Mouse (Mus musculus): Measurements from ENCODE around the gene Tomm34. TPM values are rescaled to one million over a fixed set of nuclear protein-coding genes. Genes with fewer than 3 reads are reported as not detected.

The Tomm34 gene
- 46.7 and 59.2 TPM in 2 replicates for polyA plus RNA-seq (2012; rRNA removed)

DNA sequence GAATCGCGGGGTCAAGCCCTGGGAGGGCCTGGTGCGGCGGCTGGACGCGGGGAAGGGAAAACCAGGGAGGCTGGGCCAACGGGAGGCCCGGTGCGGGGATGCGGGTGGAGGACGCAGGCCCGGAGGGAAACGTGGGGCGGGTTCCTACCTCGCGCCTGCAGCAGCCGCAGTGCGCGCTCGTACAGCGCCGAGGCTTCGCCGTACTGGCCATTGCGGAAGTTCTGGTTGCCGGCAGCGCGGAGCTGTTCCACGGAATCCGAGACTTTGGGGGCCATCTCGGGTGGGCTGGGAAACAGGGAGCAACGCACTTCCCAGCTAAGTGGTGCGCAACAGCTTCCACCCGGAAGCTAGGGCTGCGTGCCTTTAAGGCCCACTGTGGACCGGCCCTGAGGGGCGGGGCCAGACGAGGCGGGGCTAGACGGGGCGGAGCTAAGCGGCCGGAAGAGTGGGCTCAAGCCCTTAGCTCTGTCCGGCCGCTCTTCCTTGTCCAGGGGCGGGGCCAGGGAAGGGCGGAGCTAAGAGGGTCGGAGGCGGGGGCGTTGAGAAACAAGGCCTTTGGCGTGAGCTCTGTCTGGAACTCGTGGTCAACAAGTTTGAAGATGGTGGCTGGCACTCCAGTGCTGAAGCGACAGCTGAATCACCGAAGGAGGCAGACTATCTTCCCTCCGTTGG, at the start of gene Tomm34:
Tomm34 (minus strand) TSS at position 405 of the 672 bp plus-strand sequence.
- peak; percentile 49 for DNase-seq (ENCODE audit: low read depth)

GRCm38 (mm10) chr2:164119503-164119902, 48.5 kb upstream of the Tomm34 start:
- no peak for DNase-seq (ENCODE audit: low read depth)

DNA sequence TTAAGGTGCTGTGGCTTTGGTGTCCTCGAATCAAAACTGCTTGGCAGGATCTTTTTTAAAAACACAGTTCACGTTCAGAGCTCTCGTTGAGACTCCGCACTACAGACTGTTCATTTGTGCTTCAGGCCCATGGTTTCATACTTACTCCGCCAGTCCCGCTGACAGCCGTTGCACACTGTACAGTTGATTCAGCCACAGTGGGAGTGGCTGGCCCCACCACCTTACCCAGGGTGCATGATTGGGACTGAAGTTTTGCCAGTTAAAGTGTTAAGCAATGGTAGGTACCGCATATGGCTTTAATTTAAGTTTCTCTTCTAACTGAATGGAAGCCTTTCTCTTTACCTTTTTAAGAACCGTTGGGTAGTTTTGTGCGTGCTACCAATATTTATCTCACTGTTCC, 44.6 kb upstream of the Tomm34 start:
- DNase-seq (ENCODE audit: low read depth), result no peak

- DNase-seq (ENCODE audit: low read depth), result no peak
These were observed 43.1 kb upstream of the Tomm34 start for GRCm38 (mm10) chr2:164114051-164114450.

- no peak for DNase-seq (ENCODE audit: low read depth)
These were observed 40.6 kb upstream of the Tomm34 start for GRCm38 (mm10) chr2:164111546-164111945.

- DNase-seq (ENCODE audit: low read depth), result no peak
These were observed 37.5 kb upstream of the Tomm34 start for GRCm38 (mm10) chr2:164108501-164108900.

DNA sequence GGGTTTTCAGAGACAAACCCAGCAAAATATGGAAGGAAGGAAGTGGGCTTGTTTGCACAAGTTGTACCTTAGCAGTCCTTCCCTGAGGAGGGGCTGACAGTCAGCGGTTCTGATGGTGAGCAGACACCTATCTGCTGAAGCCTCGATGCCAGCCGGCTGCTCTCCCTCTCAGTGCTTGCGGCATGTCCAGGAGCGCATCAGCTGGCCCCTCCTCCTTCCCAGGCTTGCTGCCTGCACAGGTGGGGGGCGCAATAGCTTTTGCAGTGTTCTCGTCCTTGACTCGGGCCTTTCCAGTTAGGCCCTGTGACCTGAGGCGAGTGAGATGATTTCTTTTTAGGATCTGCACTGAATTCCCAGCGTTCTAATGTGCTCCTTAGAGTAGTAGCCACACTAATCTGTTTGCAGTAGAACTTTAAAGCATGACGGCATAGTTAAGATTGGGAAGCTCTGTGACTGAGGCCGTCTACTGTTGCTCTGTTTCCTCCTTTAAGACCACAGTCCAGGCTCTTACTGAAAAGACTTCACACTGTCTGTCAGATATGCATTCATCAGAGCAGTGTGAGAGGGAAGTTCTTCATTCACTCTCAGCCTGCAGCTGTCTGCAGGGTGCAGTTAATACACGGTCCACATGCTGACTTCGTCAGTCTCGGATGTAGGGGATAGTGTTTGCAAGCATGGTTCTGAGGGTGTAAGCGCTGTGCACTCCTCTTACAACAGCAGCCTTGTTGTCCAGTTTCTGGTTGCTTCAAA, 36.3 kb upstream of the Tomm34 start:
- DNase-seq (ENCODE audit: low read depth), result no peak

GRCm38 (mm10) chr2:164106287-164107035, 35.5 kb upstream of the Tomm34 start:
- no peak for DNase-seq (ENCODE audit: low read depth)

DNA sequence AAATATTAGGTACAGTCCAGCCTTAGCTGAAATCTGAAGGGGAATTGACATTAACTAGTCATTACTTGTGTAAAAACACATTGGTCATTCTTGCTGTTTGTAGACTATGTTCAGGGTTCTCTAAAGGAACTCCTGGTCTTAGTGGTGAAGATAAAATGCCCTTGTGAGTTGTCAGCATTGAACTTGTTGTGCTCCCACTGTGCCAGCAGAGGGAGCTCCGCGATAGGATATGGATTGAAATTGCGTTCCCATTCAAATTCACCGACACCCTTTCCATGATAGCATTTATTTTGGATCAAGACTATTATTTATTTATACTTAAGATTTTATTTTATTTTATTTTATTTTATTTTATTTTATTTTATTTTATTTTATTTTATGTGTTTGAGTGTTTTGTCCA, 32.5 kb upstream of the Tomm34 start:
- DNase-seq (ENCODE audit: low read depth), result no peak

DNA sequence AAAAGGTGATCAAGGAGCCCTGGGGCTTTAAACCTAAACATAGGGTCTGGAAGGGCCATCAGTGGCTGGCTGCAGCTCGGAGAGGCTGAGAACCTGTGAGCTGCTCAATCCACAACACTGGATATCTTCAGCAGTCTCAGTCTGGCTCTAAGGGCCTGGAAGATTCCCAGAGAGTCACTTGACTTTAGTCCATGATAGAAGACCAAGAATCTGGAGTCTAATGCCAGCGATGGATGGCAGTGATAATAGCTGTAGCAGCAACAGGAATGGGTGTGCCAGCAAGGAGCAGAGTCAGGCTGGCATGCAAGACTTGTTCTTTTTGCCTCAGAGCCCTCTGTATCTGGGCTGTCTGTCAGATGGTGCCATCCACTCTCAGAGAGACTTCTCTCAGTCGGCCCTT, 31.4 kb upstream of the Tomm34 start:
- DNase-seq (ENCODE audit: low read depth), result peak; percentile 47

DNA sequence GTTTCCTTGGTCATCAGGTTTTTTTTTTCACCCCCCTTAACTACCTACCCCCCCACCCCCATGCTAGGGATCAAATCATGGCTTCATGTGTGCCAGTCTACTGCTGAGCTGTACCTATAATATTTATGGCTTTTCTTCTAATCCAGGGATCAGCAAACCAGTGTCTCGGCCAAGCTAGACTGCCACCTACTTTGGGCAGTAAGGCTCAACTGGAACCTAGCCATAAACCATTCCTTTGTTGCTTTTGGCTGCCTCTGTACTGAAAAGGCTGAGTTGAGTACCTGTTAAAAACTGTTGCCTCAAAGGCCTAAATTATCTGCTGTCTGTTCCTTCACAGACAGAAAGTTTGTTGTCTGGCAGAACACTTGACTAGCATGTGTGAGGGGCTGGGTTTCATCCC, 31.0 kb upstream of the Tomm34 start:
- DNase-seq (ENCODE audit: low read depth), result peak; percentile 84

GRCm38 (mm10) chr2:164098603-164099250, 27.8 kb upstream of the Tomm34 start:
- DNase-seq (ENCODE audit: low read depth), result no peak

DNA sequence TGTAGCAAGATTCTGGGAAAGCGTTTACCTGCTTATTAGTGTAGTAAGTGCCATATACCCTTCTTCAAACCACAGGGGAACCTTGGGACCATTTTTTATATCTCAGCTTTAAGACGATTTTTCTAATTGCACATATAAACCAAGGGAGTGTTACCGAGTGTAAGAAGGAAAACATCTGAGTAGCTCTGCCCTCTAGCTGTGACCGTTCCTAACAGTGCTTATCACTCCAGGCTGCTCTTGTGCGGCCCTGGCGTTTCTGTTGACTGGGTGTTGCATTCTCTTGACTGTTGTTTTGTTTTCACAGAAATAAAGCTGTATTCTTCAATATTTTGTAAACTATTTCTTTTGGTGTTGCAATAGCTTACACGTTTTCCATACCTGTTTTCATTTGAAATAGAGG, 23.2 kb upstream of the Tomm34 start:
- DNase-seq (ENCODE audit: low read depth), result no peak

GRCm38 (mm10) chr2:164089508-164089907, 18.5 kb upstream of the Tomm34 start:
- no peak for DNase-seq (ENCODE audit: low read depth)

DNA sequence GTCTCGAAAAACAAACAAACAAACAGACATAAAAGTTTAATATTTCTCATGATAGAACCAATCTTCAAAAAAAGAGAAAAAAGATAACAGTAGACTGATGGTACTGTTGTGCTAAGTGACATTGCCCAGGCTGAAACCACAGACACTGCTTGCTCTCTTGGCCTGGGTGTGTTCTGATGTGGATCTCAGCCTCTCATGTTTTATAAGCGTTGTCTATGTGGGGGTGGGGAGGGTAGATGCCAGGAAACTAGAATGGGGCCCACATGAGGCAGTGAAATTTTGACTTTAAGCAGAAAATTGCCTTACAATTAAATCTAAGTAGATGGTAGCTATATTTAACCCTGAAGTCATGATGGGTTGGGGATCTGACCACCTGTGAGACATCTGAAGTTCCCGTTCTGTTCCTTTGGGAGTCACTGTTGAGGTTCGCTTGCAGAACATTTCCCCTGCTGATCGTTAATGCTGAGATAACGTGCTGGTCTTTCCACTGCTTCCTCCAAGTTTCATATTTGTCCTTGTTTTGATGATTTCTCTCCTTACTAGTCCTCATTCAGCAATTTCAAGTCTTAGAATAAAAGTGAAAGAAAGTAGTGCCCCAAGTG, 16.5 kb upstream of the Tomm34 start:
- no peak for DNase-seq (ENCODE audit: low read depth)

GRCm38 (mm10) chr2:164084342-164084700, 13.4 kb upstream of the Tomm34 start:
- DNase-seq (ENCODE audit: low read depth), result no peak

DNA sequence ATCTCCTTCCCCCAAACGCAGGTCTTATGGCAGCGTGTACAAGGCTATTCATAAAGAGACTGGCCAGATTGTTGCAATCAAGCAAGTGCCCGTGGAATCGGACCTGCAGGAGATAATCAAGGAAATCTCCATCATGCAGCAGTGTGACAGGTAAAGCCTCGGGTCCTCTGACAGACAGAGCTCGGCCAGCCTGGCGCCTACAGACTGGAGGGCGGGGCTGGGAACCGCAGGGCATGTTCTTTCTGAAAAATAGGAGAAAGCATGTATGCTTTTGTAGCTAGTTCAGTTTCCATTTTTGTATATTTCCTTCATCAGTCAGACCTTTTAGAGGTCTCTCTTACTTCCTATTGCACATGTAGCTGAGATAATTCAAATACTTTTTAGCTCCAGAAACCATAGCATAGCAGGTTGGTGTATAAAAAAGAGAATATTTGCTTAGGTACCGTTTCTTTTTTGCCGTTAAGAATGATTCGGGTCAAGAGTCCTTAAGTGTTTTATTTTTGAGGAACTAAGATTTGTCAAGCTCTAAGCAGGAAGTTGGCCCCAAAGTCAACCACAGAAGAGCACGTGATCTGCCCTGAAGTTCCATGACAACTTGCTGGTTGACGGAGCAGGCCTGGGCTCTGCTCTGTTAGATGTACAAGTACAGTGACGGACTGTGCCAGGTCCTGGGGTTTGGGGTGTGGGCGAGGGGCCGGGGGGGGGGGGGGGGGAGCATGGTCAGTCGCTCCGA, 12.8 kb upstream of the Tomm34 start:
- no peak for DNase-seq (ENCODE audit: low read depth)

GRCm38 (mm10) chr2:164082175-164082574, 11.2 kb upstream of the Tomm34 start:
- no peak for DNase-seq (ENCODE audit: low read depth)

- no peak for DNase-seq (ENCODE audit: low read depth)
These were observed 10.6 kb upstream of the Tomm34 start for GRCm38 (mm10) chr2:164081577-164081976.

DNA sequence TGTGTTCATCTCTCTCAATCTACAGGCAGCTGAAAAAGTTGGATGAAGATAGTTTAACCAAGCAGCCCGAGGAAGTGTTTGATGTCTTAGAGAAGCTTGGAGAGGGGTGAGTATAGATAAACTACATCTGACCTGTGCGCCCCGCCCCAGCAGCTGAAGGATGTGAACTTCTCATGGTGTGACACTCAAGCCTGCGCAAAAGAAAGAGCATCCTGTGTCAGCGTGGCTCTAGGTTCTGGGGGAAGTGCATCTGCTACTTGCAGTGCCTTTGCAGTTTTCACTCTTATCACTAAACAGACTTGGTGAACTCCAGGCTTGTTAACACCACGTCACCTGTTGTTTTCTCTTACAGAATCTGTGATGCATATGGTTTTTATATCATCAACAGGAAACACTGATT, 8.5 kb upstream of the Tomm34 start:
- DNase-seq (ENCODE audit: low read depth), result no peak

- no peak for DNase-seq (ENCODE audit: low read depth)
These were observed 6.9 kb upstream of the Tomm34 start for GRCm38 (mm10) chr2:164077875-164078274.
